Mouse (Mus musculus) kidney, adult 2 months (tissue): ENCODE data around the gene Rps6kb1.

Experiments used
- CTCF ChIP-seq: fragments of 200-500 bp; conservative IDR thresholded peaks from 2 replicates; pipeline ENCODE4 v1.5.1; 2011; ENCODE audit warnings: low read depth, mild to moderate bottlenecking, control low read depth, low read length, moderate library complexity, mixed read lengths; ENCODE audit not compliant: insufficient read depth, insufficient read length
- POLR2A ChIP-seq: fragments of 200-500 bp; IDR thresholded peaks from one replicate; pipeline ENCODE4 v1.6.1; 2011; ENCODE audit warnings: low read depth, low read length, control low read depth

DNA sequence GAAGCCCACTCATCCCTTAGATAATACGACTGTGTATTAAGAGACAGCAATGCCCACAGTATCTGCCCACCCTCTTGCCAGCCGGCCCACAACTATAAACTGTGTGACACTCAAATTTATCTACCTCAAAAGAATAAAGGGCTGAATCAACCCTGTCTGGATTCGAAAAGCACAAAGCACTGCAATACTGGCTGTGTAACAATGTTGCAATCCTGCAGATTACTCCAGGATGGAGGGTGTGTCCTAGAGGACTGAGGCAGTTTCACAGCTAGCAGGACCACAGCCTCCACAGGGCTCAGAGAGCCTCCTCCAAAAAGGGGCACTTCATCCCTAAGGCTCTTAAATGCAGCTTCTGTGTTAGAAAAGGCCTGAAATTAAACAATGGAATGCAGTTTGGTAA lies 28.0 kb downstream of the Rps6kb1 start:
- TF ChIP-seq CTCF: no peak
- TF ChIP-seq POLR2A: no peak
